Mouse (Mus musculus): ENCODE data around the gene Mrgprf. TPM values are rescaled to one million over a fixed set of nuclear protein-coding genes. Genes with fewer than 3 reads are reported as not detected.

Gene Mrgprf
- 0.55 and 1.0 TPM in 2 replicates for polyA plus RNA-seq (2014; fragmentation: Nextera tagmentation; extraction: Ambion mirVana)

GRCm38 (mm10) chr7:145300321-145301007 is at the start of gene Mrgprf:
TSS of gene Mrgprf (plus strand) at chr7:145300828.
- no peak within 1 kb of the TSS for H3K4me2 ChIP-seq
- H3K27ac ChIP-seq (ENCODE audit: low read depth), result no peak within 1 kb of the TSS
- H3K4me1 ChIP-seq (ENCODE audit: insufficient read depth), result peaks cover 13% of the 10 kb centered on the region
- no peaks in the 10 kb centered on the region for H3K9me3 ChIP-seq (ENCODE audit: low read depth, low read length)
- ATAC-seq (ENCODE audit: insufficient read depth), result no peak
- TF ChIP-seq CTCF (IDR thresholded peaks at IDR 0.05; ENCODE audit: low read depth), result 0 out of 2 replicates have a peak, but pooled peaks have one; percentile 4
- no peak within 1 kb of the TSS for H3K4me3 ChIP-seq (ENCODE audit: low read depth, low read length)
- DNase-seq, result peak; percentile 48
- H3K9ac ChIP-seq, result no peak within 1 kb of the TSS; the same call in 1 of the 2 replicates
- H3K36me3 ChIP-seq (ENCODE audit: insufficient read depth), result no peaks in the 10 kb centered on the region
- H3K27me3 ChIP-seq (ENCODE audit: insufficient read depth, low read length), result no peaks in the 10 kb centered on the region
- 31% methylated on average over 13 of the region's 13 CpGs for WGBS

GRCm38 (mm10) chr7:145252715-145253476 is 47.7 kb upstream of the Mrgprf start:
- 23% methylated on average over 8 of the region's 8 CpGs for WGBS
- peak; percentile 73 for ATAC-seq (ENCODE audit: insufficient read depth)
- peaks cover 19% of the 10 kb centered on the region; the same call in 1 of the 2 replicates for H3K36me3 ChIP-seq (ENCODE audit: insufficient read depth)
- peak; percentile 94 for DNase-seq
- H3K9me3 ChIP-seq (ENCODE audit: low read depth, low read length), result no peaks in the 10 kb centered on the region
- no peak overlapping the region for H3K9ac ChIP-seq
- TF ChIP-seq CTCF (IDR thresholded peaks at IDR 0.05; ENCODE audit: low read depth), result peak; percentile 87
- no peak overlapping the region for H3K4me2 ChIP-seq
- no peaks in the 10 kb centered on the region for H3K27me3 ChIP-seq (ENCODE audit: insufficient read depth, low read length)
- no peak overlapping the region for H3K27ac ChIP-seq (ENCODE audit: low read depth)
- H3K4me3 ChIP-seq (ENCODE audit: low read depth, low read length), result no peak overlapping the region
- no peaks in the 10 kb centered on the region for H3K4me1 ChIP-seq (ENCODE audit: insufficient read depth)

DNA sequence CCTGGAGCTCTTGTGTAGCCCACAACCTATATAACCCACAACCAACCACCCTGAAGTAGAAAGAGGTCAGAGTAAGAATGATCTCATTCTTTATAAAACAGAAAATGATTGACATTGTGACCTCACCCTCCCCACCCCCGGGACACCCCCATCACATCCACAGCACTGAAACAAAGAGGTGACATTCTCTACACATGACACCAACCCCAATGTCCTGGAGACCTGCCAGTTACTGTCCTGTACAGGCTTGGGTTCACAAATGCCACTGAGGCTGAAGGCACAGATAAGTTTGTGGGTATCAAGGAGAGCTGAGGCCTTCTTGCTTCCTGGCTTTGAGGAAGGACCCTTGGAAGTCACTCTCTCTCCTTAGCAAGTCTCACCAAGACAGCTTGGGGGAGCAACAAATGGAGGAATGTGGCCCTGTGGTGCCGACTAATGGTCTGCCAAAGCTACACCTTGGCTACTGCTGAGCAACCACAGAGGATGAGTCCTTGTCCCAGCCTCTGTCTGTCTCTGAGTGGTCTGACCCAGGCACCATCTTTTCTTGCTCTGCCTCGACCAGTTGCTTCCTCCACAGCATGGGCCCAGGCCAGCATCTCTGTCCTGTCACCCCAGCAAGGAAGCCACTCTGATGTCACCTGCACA is 46.5 kb upstream of the Mrgprf start:
- no peak for TF ChIP-seq CTCF (IDR thresholded peaks at IDR 0.05; ENCODE audit: low read depth)
- Histone ChIP-seq H3K27me3 (ENCODE audit: insufficient read depth, low read length) (no peaks in the 10 kb centered on the region), H3K27ac (ENCODE audit: low read depth) (no peak overlapping the region), H3K9me3 (ENCODE audit: low read depth, low read length) (no peaks in the 10 kb centered on the region), H3K4me3 (ENCODE audit: low read depth, low read length) (no peak overlapping the region), H3K4me2 (no peak overlapping the region), H3K4me1 (ENCODE audit: insufficient read depth) (no peaks in the 10 kb centered on the region), H3K9ac (no peak overlapping the region), H3K36me3 (ENCODE audit: insufficient read depth) (peaks cover 25% of the 10 kb centered on the region; the same call in 1 of the 2 replicates)
- no peak for ATAC-seq (ENCODE audit: insufficient read depth)
- 54% methylated on average over 3 of the region's 3 CpGs for WGBS
- no peak for DNase-seq

- no peak for TF ChIP-seq CTCF (IDR thresholded peaks at IDR 0.05; ENCODE audit: low read depth)
- no peak overlapping the region for H3K4me2 ChIP-seq
- no peaks in the 10 kb centered on the region for H3K4me1 ChIP-seq (ENCODE audit: insufficient read depth)
- no peak overlapping the region for H3K27ac ChIP-seq (ENCODE audit: low read depth)
- H3K9me3 ChIP-seq (ENCODE audit: low read depth, low read length), result no peaks in the 10 kb centered on the region
- H3K27me3 ChIP-seq (ENCODE audit: insufficient read depth, low read length), result no peaks in the 10 kb centered on the region
- 100% methylated on average over 1 of the region's 1 CpGs for WGBS
- no peak overlapping the region for H3K4me3 ChIP-seq (ENCODE audit: low read depth, low read length)
- peaks cover 33% of the 10 kb centered on the region; the same call in 1 of the 2 replicates for H3K36me3 ChIP-seq (ENCODE audit: insufficient read depth)
- no peak overlapping the region for H3K9ac ChIP-seq
- no peak for DNase-seq
- ATAC-seq (ENCODE audit: insufficient read depth), result no peak
These were observed 44.5 kb upstream of the Mrgprf start for GRCm38 (mm10) chr7:145256092-145256491.

GRCm38 (mm10) chr7:145264202-145264601 is 36.4 kb upstream of the Mrgprf start:
- WGBS, result 48% methylated on average over 9 of the region's 9 CpGs
- Histone ChIP-seq H3K4me2 (no peak overlapping the region), H3K27ac (ENCODE audit: low read depth) (no peak overlapping the region), H3K4me3 (ENCODE audit: low read depth, low read length) (no peak overlapping the region), H3K9ac (no peak overlapping the region), H3K4me1 (ENCODE audit: insufficient read depth) (no peaks in the 10 kb centered on the region), H3K36me3 (ENCODE audit: insufficient read depth) (peaks cover 41% of the 10 kb centered on the region), H3K9me3 (ENCODE audit: low read depth, low read length) (no peaks in the 10 kb centered on the region), H3K27me3 (ENCODE audit: insufficient read depth, low read length) (no peaks in the 10 kb centered on the region)
- DNase-seq (no peak), ATAC-seq (ENCODE audit: insufficient read depth) (no peak)
- no peak for TF ChIP-seq CTCF (IDR thresholded peaks at IDR 0.05; ENCODE audit: low read depth)

DNA sequence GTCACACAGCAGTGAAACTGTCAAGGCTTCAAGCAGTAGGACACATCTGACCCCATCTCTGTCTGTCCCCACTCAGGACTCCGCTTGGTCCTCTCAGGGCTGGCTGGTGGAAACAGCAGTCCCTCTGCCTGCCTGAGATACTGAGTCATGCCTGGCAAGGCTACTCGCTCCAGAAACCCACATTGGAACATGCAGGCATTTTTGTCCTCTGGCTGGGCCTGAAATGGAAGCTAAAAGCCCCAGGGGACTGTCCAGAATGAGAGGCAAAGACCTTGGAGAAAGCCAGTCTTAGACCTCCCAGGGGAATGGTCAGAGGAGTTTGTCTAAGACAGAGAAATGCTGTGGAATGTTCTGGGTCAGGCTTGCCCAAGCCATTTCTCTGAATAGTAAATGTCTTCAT is 34.6 kb upstream of the Mrgprf start:
- H3K9me3 ChIP-seq (ENCODE audit: low read depth, low read length), result no peaks in the 10 kb centered on the region
- H3K36me3 ChIP-seq (ENCODE audit: insufficient read depth), result peaks cover 51% of the 10 kb centered on the region
- ATAC-seq (ENCODE audit: insufficient read depth), result no peak
- H3K4me1 ChIP-seq (ENCODE audit: insufficient read depth), result no peaks in the 10 kb centered on the region
- no peak overlapping the region for H3K9ac ChIP-seq
- DNase-seq, result no peak
- TF ChIP-seq CTCF (IDR thresholded peaks at IDR 0.05; ENCODE audit: low read depth), result no peak
- WGBS, result 78% methylated on average over 2 of the region's 2 CpGs
- H3K27me3 ChIP-seq (ENCODE audit: insufficient read depth, low read length), result no peaks in the 10 kb centered on the region
- no peak overlapping the region for H3K4me3 ChIP-seq (ENCODE audit: low read depth, low read length)
- no peak overlapping the region for H3K4me2 ChIP-seq
- no peak overlapping the region for H3K27ac ChIP-seq (ENCODE audit: low read depth)

- H3K36me3 ChIP-seq (ENCODE audit: insufficient read depth), result peaks cover 65% of the 10 kb centered on the region
- H3K4me1 ChIP-seq (ENCODE audit: insufficient read depth), result no peaks in the 10 kb centered on the region
- no peak overlapping the region for H3K4me2 ChIP-seq
- H3K9ac ChIP-seq, result no peak overlapping the region
- no peaks in the 10 kb centered on the region for H3K27me3 ChIP-seq (ENCODE audit: insufficient read depth, low read length)
- no peak for TF ChIP-seq CTCF (IDR thresholded peaks at IDR 0.05; ENCODE audit: low read depth)
- H3K4me3 ChIP-seq (ENCODE audit: low read depth, low read length), result no peak overlapping the region
- WGBS, result 82% methylated on average over 7 of the region's 7 CpGs
- H3K9me3 ChIP-seq (ENCODE audit: low read depth, low read length), result no peaks in the 10 kb centered on the region
- DNase-seq (no peak), ATAC-seq (ENCODE audit: insufficient read depth) (no peak)
- no peak overlapping the region for H3K27ac ChIP-seq (ENCODE audit: low read depth)
These were observed 31.7 kb upstream of the Mrgprf start for GRCm38 (mm10) chr7:145268890-145269289.

All from lung, embryonic 14.5 days (tissue).